Mouse (Mus musculus) myocyte (in vitro differentiated cells): ENCODE measurements at regions not wholly inside any gene's neighbourhood (a gene's known extent, or its start where the extent isn't known, plus 50 kb on each side); places are given as distances from the start of the nearest gene placed in this dataset.

Experiments used
- E2F4 ChIP-seq: IDR thresholded peaks from one replicate; pipeline ENCODE4 v1.6.1; 2011; ENCODE audit warnings: mild to moderate bottlenecking, control low read depth, moderate library complexity; ENCODE audit not compliant: insufficient read depth
- MAX ChIP-seq: IDR thresholded peaks from one replicate; pipeline ENCODE4 v1.6.1; 2011; ENCODE audit warnings: low read depth, mild to moderate bottlenecking, control low read depth
- MYOG ChIP-seq, 3 experiments: IDR thresholded peaks; one replicate each; pipeline ENCODE4 v1.6.1; 2011; ENCODE audit warnings: control low read depth in 2 of 3, low read depth in 2 of 3, mild to moderate bottlenecking in 2 of 3; ENCODE audit not compliant: insufficient read length in 2 of 3, control insufficient read depth in 1 of 3, insufficient read depth in 1 of 3
- POLR2A ChIP-seq: IDR thresholded peaks from one replicate; pipeline ENCODE4 v1.6.1; 2011; ENCODE audit warnings: low read depth, mild to moderate bottlenecking, control low read depth, moderate library complexity; ENCODE audit not compliant: insufficient read length
- POLR2AphosphoS2 ChIP-seq: IDR thresholded peaks from one replicate; pipeline ENCODE4 v1.6.1; 2011; ENCODE audit warnings: low read depth, control low read depth; ENCODE audit not compliant: insufficient read length
- REST ChIP-seq: IDR thresholded peaks from one replicate; pipeline ENCODE4 v1.6.1; 2011; ENCODE audit warnings: mild to moderate bottlenecking, control low read depth, moderate library complexity; ENCODE audit not compliant: insufficient read depth, insufficient read length
- SRF ChIP-seq: IDR thresholded peaks from one replicate; pipeline ENCODE4 v1.6.1; 2011; ENCODE audit warnings: low read depth; ENCODE audit not compliant: control insufficient read depth, insufficient read length
- TCF12 ChIP-seq: IDR thresholded peaks from one replicate; pipeline ENCODE4 v1.6.1; 2011; ENCODE audit warnings: mild to moderate bottlenecking, control low read depth; ENCODE audit not compliant: poor library complexity, insufficient read depth, severe bottlenecking
- USF1 ChIP-seq: IDR thresholded peaks from one replicate; pipeline ENCODE4 v1.6.1; 2011; ENCODE audit warnings: low read depth, mild to moderate bottlenecking, control low read depth, moderate library complexity

- no peak for TF ChIP-seq POLR2A
- no peak for TF ChIP-seq MYOG (IDR thresholded peaks at IDR 0.05; ENCODE audit: control insufficient read depth in 1 of 3, insufficient read depth in 1 of 3, insufficient read length in 2 of 3, low read depth in 2 of 3)
- no peak for TF ChIP-seq MAX
- TF ChIP-seq E2F4: no peak
- TF ChIP-seq REST: no peak
- no peak for TF ChIP-seq TCF12
- no peak for TF ChIP-seq SRF
- TF ChIP-seq USF1: no peak
- no peak for TF ChIP-seq POLR2AphosphoS2
Measured at GRCm38 (mm10) chr4:34484273-34484672, 66.5 kb upstream of the Akirin2 start.
